Mouse (Mus musculus) embryonic facial prominence, embryonic 14.5 days (tissue): Measurements from ENCODE around the gene Ermard. TPM values are rescaled to one million over a fixed set of nuclear protein-coding genes. Genes with fewer than 3 reads are reported as not detected.
"Not testable (repeated sequence)": the region's sequence is repeated elsewhere in the genome, so short reads cannot be mapped to it uniquely, and the experiment has no call there.

Experiments used
- ATAC-seq: fragments of 200-750 bp; cut with Nextera tagmentation; 2 replicates; pipeline ENCODE4 v1.8.0; 2017; ENCODE audit warnings: low read depth, moderate number of reproducible peaks, moderate TSS enrichment
- DNase-seq: peaks from one replicate; pipeline ENCODE4 v3.0.0-alpha.2; 2015; ENCODE audit warnings: low spot score
- H3K27ac ChIP-seq: fragments of 300-500 bp; sonication (generic); replicated peaks from 2 replicates; pipeline ENCODE4 v1.5.1; 2014; ENCODE audit warnings: low read depth, mild to moderate bottlenecking, low read length, moderate library complexity
- H3K27me3 ChIP-seq: fragments of 300-500 bp; sonication (generic); replicated peaks from 2 replicates; pipeline ENCODE4 v1.6.1; 2014; ENCODE audit warnings: low read length; ENCODE audit not compliant: control insufficient read depth, insufficient read depth
- H3K36me3 ChIP-seq: fragments of 300-500 bp; sonication (generic); 2 replicates; pipeline ENCODE4 v1.6.1; 2014; ENCODE audit warnings: low read length, mixed read lengths; ENCODE audit not compliant: control insufficient read depth, insufficient read depth
- H3K4me1 ChIP-seq: fragments of 300-500 bp; sonication (generic); 2 replicates; pipeline ENCODE4 v1.6.1; 2014; ENCODE audit warnings: antibody characterized with exemption, low read length; ENCODE audit not compliant: control insufficient read depth, insufficient read depth
- H3K4me2 ChIP-seq: fragments of 300-500 bp; sonication (generic); 2 replicates; pipeline ENCODE4 v1.6.1; 2014; ENCODE audit warnings: low read depth, mild to moderate bottlenecking, low read length, moderate library complexity, mixed read lengths
- H3K4me3 ChIP-seq: fragments of 300-500 bp; sonication (generic); 2 replicates; pipeline ENCODE4 v1.5.1; 2014; ENCODE audit warnings: low read depth, mild to moderate bottlenecking, low read length
- H3K9ac ChIP-seq: fragments of 300-500 bp; sonication (generic); 2 replicates; pipeline ENCODE4 v1.6.1; 2014; ENCODE audit warnings: low read depth, mild to moderate bottlenecking, low read length, moderate library complexity, mixed read lengths
- H3K9me3 ChIP-seq: fragments of 300-500 bp; sonication (generic); 2 replicates; pipeline ENCODE4 v1.6.1; 2016; ENCODE audit warnings: low read length; ENCODE audit not compliant: control insufficient read depth
- WGBS: fragments of 180-500 bp; shearing (Covaris S2); extraction: QIAGEN DNeasy Blood & Tissue Kit; methylation state at CpG from one replicate; pipeline ENCODE4 v1.1.7; 2014; 5-methylcytosine and 5-hydroxymethylcytosine counted together
- polyA plus RNA-seq: library from polyadenylated mRNA; unstranded; fragments of >200 nt; fragmentation: Nextera tagmentation; extraction: Ambion mirVana; gene quantifications from 2 replicates; pipeline ENCODE4 v1.2.1, GENCODE M21; 2014

Ermard gene
- polyA plus RNA-seq, 1 experiment from 2014 or later: 49.7 TPM

DNA sequence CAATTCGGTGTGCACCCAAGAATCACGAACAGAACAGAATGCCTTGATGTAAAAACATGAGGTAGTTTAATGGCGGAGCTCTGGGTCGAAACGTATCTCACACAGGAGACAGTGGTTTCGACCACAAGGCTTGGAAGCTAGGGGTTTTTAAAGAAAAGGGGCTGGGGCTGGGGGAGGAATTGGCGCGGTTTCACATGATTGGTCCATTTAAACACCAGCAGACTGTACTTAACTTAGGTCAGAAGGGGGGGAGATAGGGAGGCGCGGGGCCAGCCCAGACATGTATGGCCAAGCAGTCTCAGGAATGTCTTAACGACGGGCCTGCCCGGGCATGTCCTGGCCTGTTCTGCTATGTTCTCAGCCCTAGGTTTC lies 12.8 kb downstream of the Ermard start:
- DNase-seq, H3K4me3 ChIP-seq, H3K9ac ChIP-seq, H3K9me3 ChIP-seq, ATAC-seq, H3K4me1 ChIP-seq, H3K27ac ChIP-seq, H3K4me2 ChIP-seq, H3K27me3 ChIP-seq: not testable (repeated sequence)
- peaks cover 18% of the 10 kb centered on the region for H3K36me3 ChIP-seq
- WGBS: 95% methylated on average over 12 of the region's 13 CpGs

DNA sequence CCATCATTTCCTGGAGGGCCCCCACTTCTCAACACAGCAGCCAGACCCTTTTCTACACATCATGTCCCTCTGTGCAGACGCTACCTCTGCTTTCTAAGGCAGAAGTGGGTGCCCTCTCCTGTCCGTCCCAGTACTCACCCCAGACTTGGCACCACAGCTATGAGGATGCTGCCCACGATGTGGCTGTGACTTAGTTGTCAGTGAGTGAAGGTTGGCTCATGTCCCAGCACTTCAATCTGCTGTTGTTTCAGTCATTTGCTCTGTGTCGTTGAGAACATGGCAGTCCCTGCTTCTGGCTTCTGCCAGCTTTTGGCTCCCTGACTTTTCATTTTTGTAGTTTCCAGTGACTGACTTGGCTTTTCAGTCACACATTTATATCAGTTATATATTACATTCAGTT lies 14.9 kb downstream of the Ermard start:
- H3K4me3 ChIP-seq: no peak overlapping the region
- DNase-seq (no peak), ATAC-seq (no peak)
- no peak overlapping the region for H3K4me2 ChIP-seq
- WGBS: 89% methylated on average over 4 of the region's 4 CpGs
- H3K9me3 ChIP-seq: no peaks in the 10 kb centered on the region
- H3K27me3 ChIP-seq: no peaks in the 10 kb centered on the region
- no peaks in the 10 kb centered on the region for H3K4me1 ChIP-seq
- H3K27ac ChIP-seq: no peak overlapping the region
- no peak overlapping the region for H3K9ac ChIP-seq
- peaks cover 39% of the 10 kb centered on the region for H3K36me3 ChIP-seq

DNA sequence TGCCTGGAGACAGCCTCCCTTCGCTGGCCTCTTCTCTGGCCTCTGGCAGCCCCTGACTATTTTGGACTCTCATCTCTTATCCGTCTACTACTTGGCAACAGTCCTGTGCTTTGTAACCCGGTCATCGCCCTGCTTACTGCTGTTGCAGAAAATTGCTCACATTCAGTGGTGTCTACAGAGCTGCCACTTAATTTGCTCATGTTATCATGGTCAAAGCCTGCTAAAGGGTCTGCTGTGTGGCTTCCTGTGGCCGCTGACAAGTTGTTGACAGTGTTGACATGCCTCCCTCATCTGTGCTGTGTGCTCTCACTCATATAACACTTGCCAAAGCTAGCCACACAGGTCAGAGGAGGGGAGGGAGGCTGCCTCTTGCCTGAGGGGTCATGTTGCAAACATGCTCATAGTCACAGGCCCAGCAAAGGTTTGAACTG lies 17.2 kb downstream of the Ermard start:
- no peak for DNase-seq
- Histone ChIP-seq H3K4me1 (no peaks in the 10 kb centered on the region), H3K36me3 (peaks cover 53% of the 10 kb centered on the region), H3K4me2 (no peak overlapping the region), H3K27me3 (no peaks in the 10 kb centered on the region), H3K9ac (no peak overlapping the region), H3K27ac (no peak overlapping the region), H3K4me3 (no peak overlapping the region), H3K9me3 (no peaks in the 10 kb centered on the region)
- ATAC-seq: no peak
- WGBS: 85% methylated on average over 5 of the region's 5 CpGs

DNA sequence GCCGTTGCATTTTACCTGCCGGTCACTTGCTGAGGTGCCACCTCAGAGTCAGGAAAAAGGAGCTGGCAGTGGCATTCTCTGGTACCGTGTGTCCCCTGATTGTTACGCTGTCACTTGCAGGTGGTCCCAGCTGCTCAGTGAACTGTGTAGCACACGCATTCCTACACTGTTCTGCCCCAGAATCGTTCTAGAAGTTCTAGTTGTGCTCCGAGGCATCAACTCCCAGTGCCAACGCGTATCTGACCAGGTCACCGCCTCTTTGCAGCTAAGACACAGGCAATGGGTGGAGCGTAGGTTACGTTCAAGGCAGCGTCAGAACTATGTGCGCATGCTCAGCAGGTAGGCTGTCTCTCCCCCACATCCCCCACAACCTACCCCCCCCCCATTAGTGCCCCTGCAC lies 18.6 kb downstream of the Ermard start:
- no peak overlapping the region for H3K4me2 ChIP-seq
- H3K4me3 ChIP-seq: no peak overlapping the region
- H3K27me3 ChIP-seq: no peaks in the 10 kb centered on the region
- ATAC-seq (no peak), DNase-seq (no peak)
- H3K9ac ChIP-seq: no peak overlapping the region
- no peaks in the 10 kb centered on the region for H3K4me1 ChIP-seq
- no peaks in the 10 kb centered on the region for H3K9me3 ChIP-seq
- peaks cover 58% of the 10 kb centered on the region for H3K36me3 ChIP-seq
- no peak overlapping the region for H3K27ac ChIP-seq
- WGBS: 95% methylated on average over 14 of the region's 14 CpGs

DNA sequence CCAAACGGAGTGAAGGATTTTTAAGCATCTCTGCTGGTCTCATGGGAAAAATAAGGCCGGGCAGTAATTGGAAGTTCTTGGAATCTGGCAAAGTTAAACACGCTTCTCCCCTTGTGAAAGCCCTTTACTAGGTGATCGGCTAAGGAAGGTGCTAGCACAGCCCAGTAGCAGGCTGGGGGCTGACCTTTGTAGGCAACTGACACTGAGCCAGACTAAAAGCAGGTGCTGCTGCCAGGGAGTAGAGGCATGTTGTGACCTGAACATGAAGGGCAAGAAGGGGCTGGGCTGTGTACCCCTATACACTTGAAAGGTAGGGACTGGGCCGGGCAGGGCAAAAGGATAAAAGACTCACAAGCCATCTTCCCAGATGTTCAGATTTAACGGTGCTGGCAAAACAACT lies 19.3 kb downstream of the Ermard start:
- H3K27ac ChIP-seq: no peak overlapping the region
- H3K4me2 ChIP-seq: no peak overlapping the region
- ATAC-seq (no peak), DNase-seq (no peak)
- WGBS: 83% methylated on average over 6 of the region's 6 CpGs
- H3K4me3 ChIP-seq: no peak overlapping the region
- no peaks in the 10 kb centered on the region for H3K27me3 ChIP-seq
- no peak overlapping the region for H3K9ac ChIP-seq
- H3K36me3 ChIP-seq: peaks cover 58% of the 10 kb centered on the region
- no peaks in the 10 kb centered on the region for H3K9me3 ChIP-seq
- H3K4me1 ChIP-seq: no peaks in the 10 kb centered on the region

DNA sequence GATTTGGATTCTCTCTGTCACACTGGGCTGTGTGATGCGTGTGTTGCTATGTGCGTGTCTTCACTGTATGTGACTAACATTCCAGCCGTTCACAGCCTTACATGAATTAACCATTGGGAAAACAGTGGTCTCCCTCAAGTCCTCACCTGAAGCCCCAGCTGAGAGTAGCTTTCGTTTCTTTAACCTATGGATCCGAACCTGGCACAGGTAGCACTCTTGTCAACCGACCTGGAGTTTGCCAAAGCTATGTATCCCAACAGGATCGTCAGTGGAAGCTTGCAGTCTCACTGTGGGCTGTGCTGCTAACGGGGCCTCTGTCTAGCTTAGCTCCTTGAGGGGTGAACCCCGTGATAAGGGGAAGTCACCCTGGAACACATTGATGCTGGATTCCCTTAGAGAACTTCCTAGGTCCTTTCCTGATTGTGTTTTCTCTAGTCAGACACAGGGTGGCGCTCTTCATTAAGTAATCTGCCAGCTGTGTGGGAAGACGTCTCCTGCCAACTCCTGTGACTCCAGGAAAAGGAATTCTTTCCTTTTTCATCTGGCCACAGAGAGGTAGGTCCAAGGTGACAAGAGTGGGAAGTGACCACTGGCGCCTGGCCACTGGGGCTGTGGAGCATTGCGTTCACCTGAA lies 24.5 kb downstream of the Ermard start:
- Histone ChIP-seq H3K27me3 (no peaks in the 10 kb centered on the region), H3K9ac (no peak overlapping the region), H3K4me3 (no peak overlapping the region), H3K4me1 (0 out of 2 replicates have a peak, but pooled peaks cover 4% of the 10 kb centered on the region), H3K36me3 (peaks cover 24% of the 10 kb centered on the region; the same call in 1 of the 2 replicates), H3K27ac (no peak overlapping the region), H3K9me3 (no peaks in the 10 kb centered on the region), H3K4me2 (0 out of 2 replicates have a peak overlapping the region, but pooled peaks have one; percentile 25)
- DNase-seq: peak; percentile 82
- WGBS: 41% methylated on average over 13 of the region's 13 CpGs
- ATAC-seq: peak; percentile 58

DNA sequence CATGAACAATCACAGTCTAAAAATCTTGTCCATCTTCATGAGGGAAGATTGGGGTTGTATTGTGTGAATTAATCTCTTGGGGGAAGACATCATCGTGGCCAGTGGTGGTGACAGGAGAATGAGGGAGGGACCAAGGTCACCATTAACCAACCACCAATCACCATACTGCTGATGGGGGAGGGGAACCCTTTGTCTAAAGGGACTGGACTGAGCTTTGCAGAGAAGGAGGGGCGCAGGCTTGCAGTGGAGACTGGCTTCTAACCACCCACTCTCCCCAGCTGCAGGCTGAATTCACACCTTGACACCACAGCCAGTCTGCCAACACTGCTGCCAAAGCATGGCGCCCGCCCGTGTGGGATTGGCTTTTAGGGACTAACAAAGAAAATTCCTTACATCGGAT lies 25.1 kb downstream of the Ermard start:
- Histone ChIP-seq H3K27ac (no peak overlapping the region), H3K9ac (no peak overlapping the region), H3K4me1 (0 out of 2 replicates have a peak, but pooled peaks cover 4% of the 10 kb centered on the region), H3K9me3 (no peaks in the 10 kb centered on the region), H3K27me3 (no peaks in the 10 kb centered on the region), H3K36me3 (peaks cover 18% of the 10 kb centered on the region; the same call in 1 of the 2 replicates), H3K4me3 (no peak overlapping the region), H3K4me2 (0 out of 2 replicates have a peak overlapping the region, but pooled peaks have one; percentile 25)
- DNase-seq: peak; percentile 27
- WGBS: 62% methylated on average over 6 of the region's 6 CpGs
- peak; percentile 45; the same call in 1 of the 2 replicates for ATAC-seq

DNA sequence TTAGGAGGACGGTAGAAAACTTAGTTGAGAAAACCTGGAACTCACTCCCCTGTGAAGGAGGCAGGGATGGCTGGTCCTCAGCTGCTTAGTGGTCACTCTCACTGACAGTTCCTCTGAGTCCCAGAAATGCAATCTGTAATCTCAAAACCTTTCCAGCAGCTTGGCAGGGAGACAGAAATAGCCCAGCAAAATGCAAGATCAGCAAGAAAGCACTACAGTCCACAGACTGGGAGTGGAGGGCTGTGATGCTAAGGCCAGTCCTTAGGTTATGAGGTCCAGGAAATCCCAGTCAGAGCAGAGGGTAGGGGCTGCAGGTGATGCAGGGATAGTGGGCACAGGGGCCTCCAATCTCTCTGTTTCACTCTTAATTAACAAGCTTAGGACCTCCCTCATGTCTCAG lies 25.9 kb downstream of the Ermard start:
- 0 out of 2 replicates have a peak, but pooled peaks cover 4% of the 10 kb centered on the region for H3K4me1 ChIP-seq
- 62% methylated on average over 1 of the region's 1 CpGs for WGBS
- no peak overlapping the region for H3K4me2 ChIP-seq
- DNase-seq (no peak), ATAC-seq (no peak)
- no peak overlapping the region for H3K27ac ChIP-seq
- H3K36me3 ChIP-seq: peaks cover 11% of the 10 kb centered on the region; the same call in 1 of the 2 replicates
- H3K9ac ChIP-seq: no peak overlapping the region
- H3K4me3 ChIP-seq: no peak overlapping the region
- H3K27me3 ChIP-seq: no peaks in the 10 kb centered on the region
- H3K9me3 ChIP-seq: no peaks in the 10 kb centered on the region
